Mouse (Mus musculus): ENCODE measurements around the gene Lrrc4b. TPM values are rescaled to one million over a fixed set of nuclear protein-coding genes. Genes with fewer than 3 reads are reported as not detected.

The Lrrc4b gene
- polyA plus RNA-seq, 1 experiment = not detected

DNA sequence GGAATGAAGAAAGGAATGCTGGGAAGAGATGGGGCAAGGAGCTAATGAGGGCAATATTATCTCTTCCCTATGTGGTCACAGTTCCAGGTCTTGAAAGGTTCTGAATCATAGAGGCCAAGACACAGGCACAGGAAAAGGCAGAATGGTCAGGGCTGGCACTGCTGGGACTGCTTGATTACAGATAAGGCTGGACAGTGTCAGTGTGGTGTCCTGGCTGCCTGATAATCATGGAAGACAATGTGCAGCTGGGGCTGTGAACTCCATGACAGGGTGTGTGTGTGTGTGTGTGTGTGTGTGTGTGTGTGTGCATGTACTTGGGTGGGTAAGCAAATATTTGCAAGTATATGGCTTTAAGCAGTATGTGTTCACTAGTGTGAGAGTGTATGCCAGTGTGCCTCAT is 78.7 kb downstream of the Lrrc4b start:
- no peak for TF ChIP-seq GATA1 (IDR thresholded peaks at IDR 0.05; ENCODE audit: low read length)

Other genes with a start within 250 kb of the Lrrc4b start
- gene Klk1b24, start 240.8 kb upstream of the Lrrc4b start, polyA plus RNA-seq (2012) = not detected in 2 replicates
- gene Klk1b3, start 230.8 kb upstream of the Lrrc4b start, polyA plus RNA-seq (2012) = not detected in 2 replicates
- not detected in 2 replicates for gene Klk1b4, start 221.6 kb upstream of the Lrrc4b start, polyA plus RNA-seq (2012)
- not detected in 2 replicates for gene Klk1b5, start 213.1 kb upstream of the Lrrc4b start, polyA plus RNA-seq (2012)
- gene Klk1, start 203.7 kb upstream of the Lrrc4b start, polyA plus RNA-seq (2012) = not detected in 2 replicates
- gene Gm36864, start 192.8 kb upstream of the Lrrc4b start, polyA plus RNA-seq (2012) = not detected in 2 replicates
- 0.13 and 0.17 TPM in 2 replicates for gene 1700028J19Rik, start 182.3 kb upstream of the Lrrc4b start, polyA plus RNA-seq (2012)
- gene 2410002F23Rik, start 182.3 kb upstream of the Lrrc4b start, polyA plus RNA-seq (2012) = 379 and 401 TPM in 2 replicates
- gene Acp4, start 171.6 kb upstream of the Lrrc4b start, polyA plus RNA-seq (2012) = not detected in 2 replicates
- gene Gm15517, start 167.6 kb upstream of the Lrrc4b start, polyA plus RNA-seq (2012) = not detected in 2 replicates
- gene Clec11a, start 122.1 kb upstream of the Lrrc4b start, polyA plus RNA-seq (2012) = 2.8 and 3.2 TPM in 2 replicates
- gene Shank1, start 118.8 kb upstream of the Lrrc4b start, polyA plus RNA-seq (2012) = 1.6 and 1.8 TPM in 2 replicates
- gene Syt3, start 44.9 kb upstream of the Lrrc4b start, polyA plus RNA-seq (2012) = not detected in 2 replicates
- 0.64 and 0.79 TPM in 2 replicates for gene 1700008O03Rik, start 43.2 kb upstream of the Lrrc4b start, polyA plus RNA-seq (2012)
- not detected in 2 replicates for gene Aspdh, start 36.4 kb downstream of the Lrrc4b start, polyA plus RNA-seq (2012)
- gene Josd2, start 39.0 kb downstream of the Lrrc4b start, polyA plus RNA-seq (2012) = 125 and 164 TPM in 2 replicates
- gene Emc10, start 67.5 kb downstream of the Lrrc4b start, polyA plus RNA-seq (2012) = 345 and 359 TPM in 2 replicates
- 10.9 and 18.1 TPM in 2 replicates for gene Fam71e1, start 67.6 kb downstream of the Lrrc4b start, polyA plus RNA-seq (2012)
- gene Mybpc2, start 95.6 kb downstream of the Lrrc4b start, polyA plus RNA-seq (2012) = not detected in 2 replicates
- gene Spib, start 103.1 kb downstream of the Lrrc4b start, polyA plus RNA-seq (2012) = 0.32 and 0.33 TPM in 2 replicates
- gene Pold1, start 119.8 kb downstream of the Lrrc4b start, polyA plus RNA-seq (2012) = 344 and 399 TPM in 2 replicates
- 298 and 371 TPM in 2 replicates for gene Nr1h2, start 124.9 kb downstream of the Lrrc4b start, polyA plus RNA-seq (2012)
- gene Napsa, start 143.4 kb downstream of the Lrrc4b start, polyA plus RNA-seq (2012) = 0.14 and 0.28 TPM in 2 replicates
- 0.02 TPM in 2 replicates for gene Kcnc3, start 161.6 kb downstream of the Lrrc4b start, polyA plus RNA-seq (2012)
- 0.02 and 0.05 TPM in 2 replicates for gene Myh14, start 241.8 kb downstream of the Lrrc4b start, polyA plus RNA-seq (2012)